Mouse (Mus musculus): ENCODE data around the gene Pls1.

Pls1 gene

DNA sequence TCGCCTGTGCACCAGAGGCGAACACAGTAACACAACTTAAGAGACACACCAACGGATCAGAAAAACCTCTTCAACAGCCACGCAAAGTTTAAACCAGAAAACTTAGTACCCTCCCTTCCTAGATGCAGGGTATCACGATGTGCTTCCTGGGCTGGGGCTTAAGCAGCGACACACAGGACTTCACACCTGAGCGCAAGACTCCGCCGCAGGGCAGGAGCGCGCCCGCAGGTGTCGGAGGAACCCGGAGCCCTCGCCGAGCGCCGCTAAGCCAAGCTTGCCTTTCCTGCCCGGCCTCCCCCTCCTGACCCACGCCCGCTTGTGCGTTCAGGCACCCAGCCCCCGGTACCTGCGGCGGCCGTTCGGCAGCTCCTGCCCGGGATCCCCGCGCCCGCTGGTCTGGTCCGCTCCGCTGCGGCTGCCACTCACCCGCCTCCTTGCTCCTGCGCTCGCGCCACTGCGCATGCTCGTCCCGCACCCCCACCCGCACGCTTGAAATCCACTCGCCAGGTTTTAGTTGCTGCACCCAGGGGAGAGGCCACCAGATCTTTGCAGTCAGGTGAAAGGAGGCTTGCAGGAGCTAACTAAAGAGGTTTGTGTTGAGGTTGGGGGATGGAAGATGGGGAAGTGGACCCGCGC is at the start of gene Pls1:
Gene Pls1 (minus strand): TSS at position 487 of the 636 bp plus-strand sequence.
- DNase-seq, result peak; percentile 89 to 93

DNA sequence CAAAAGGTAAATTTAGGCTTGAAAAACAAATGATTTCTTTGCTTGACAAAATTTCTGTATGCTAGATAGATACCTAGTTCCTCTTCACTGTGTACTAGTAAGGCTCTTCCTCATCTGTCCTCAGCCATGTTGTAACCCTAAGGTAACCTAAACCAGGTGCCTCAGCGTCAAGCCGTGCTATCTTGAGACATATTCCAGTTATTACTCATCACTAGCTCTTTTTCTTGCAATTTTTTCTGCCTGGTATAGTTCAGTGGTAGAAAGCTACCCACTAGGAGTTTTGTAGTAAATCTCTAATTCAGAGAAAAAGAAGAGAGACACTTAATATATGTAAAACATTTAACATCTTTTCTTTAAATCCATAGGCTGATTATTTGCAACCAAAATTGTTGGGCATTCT is 37.6 kb upstream of the Pls1 start:
- no peak for DNase-seq

DNA sequence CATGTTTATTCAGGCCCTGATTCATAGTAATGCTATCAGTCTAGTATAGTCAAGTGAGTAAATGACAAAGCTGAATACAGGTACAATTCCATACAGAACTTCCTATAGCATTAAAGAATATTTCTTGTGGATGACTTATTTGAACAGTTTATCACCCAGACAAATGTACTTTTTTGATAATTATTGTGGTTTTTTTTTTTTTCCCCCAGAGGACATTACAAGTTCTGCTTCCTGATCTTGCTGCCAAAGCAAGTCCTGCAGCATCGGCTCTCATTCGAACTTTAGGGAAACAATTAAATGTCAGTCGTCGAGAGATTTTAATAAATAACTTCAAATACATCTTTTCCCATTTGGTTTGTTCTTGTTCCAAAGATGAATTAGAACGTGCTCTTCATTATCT is 33.1 kb upstream of the Pls1 start:
- DNase-seq, result no peak

DNA sequence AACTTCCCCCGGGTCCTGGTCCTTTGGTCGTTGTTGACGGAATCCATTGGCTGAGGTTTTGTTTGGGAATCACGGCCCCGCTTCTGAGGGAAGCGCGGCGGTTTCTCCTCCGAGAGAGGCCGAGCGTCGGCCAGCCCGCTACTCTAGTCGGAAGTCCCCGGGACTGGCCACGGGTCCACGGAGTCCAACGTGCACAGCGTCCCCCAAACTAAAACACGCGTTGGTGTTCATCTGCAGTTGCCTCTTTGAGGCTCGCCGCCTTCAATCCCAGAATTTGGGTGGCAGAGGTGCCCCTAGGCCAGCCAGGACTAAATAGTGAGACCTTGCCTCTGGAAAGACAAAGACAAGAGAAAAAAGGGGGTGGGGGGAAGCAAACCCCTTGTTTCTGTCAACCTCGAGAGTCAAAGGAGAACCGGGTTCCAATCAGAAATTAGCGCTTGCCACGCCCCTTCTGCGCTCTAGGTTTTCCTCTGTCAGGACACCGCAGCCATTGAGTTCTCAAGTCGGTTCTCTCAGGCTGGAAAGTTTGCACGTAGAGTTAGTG is 13.0 kb upstream of the Pls1 start:
- DNase-seq, result peak; percentile 57 to 63

DNA sequence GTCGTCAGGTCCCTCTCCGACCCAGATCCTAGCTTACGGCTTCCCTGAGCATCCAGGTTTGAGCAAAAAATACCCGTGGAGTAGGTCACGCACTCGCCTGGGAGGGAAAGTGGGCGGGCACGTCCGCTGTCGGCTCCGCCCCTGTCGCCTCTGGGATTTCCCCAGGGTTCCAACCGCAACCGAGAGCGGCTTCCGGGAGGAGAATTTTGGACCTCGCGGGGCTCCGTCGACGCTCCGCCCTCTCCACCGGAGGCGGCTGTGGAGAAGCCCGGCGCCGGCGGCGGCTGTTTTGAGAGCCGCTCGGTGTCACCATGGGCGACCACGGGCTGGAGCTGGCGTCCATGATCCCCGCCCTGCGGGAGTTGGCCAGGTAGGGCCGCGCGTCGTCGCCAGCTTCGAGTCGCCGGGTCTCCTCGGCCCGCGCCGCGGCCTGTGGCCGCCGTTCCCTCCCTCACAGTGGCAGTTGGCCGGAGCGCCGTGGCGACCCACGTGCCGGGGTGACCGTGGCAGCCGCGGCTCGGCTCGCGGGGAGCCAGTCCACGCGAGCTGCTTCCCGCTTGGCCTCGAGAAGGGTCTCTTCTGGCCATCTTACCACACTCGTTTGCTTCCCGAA is 12.4 kb upstream of the Pls1 start, which contains the start of gene Atr:
Gene Atr (plus strand): TSS at position 184 of the 613 bp plus-strand sequence.
- DNase-seq, result peak; percentile 96 to 97

DNA sequence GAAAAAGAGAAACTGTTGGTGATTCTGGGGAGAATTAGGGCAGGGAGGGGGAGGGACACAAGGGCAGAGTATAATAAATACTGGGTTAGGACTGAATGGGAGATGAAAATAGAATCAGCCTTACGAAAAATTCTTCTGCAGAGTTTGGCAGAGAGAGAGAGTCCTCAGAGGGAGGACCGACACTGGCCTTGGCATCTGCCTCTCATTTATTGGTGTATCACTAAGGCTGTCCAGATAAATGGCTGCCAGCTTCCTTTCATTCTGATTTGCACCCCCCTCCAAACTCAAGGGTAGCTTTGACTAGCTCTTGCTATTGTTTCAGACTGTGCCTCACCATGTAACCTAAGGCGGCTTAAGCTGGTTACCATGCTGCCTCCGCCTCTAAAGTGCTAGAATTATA is 10.9 kb upstream of the Pls1 start:
- no peak for DNase-seq

DNA sequence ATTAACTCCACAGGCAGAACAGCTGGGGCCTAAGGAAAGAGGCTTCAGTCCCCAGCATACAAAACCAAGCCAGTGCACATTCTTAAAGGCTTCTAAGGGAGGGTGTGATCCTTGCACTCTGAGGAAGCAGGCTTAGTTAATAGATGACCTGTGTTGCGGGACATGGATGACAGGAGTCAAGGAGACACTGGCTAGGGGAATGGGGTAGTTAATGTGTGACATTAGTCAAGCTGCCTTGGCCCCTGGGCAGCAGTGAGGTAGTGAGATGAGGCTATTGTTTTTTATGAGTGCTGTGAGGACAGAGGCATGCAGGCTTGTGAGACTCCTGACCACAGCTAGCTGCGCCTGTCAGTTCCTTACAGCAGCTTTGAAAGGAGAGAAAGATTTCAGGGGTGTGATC is 9.8 kb upstream of the Pls1 start:
- peak; percentile 34 to 59 for DNase-seq

DNA sequence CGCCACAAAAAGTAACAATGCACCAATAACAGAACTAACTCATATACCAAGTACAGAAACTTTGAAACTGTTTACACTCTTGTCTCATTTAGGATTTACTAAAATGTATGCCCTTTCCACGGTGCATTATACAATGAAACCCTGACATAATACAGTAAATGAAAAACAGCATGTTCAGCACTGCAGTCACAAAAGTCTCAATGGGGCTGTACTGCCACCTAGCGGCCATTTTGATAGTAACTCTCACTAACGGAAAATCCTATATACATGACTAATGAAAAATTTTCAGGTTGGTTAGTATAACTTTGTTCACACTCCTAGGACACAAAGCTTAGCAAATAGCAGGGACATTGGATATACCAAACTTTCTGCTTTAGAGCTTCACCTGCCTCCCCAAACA is 7.8 kb upstream of the Pls1 start:
- peak; percentile 85 to 86 for DNase-seq

DNA sequence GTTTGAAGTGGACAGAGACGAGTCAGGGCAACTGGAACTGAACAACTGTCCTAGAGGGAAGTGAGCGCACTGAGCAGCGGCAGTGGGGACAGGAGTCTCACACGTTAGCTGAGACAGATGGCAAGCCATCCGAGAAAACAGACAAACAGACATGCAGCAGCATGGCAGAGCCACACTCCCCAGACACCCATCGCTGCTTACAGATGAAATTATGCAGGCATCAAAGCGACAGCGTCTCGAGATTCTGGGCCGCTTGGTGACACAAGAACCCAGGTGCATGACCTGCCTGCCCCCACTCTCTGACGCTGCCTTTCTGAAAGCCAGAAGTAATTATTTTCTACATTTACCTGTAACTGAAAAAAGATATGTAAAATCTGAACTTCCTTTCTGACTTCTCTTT is 6.6 kb upstream of the Pls1 start:
- peak in 1 of 2 experiments; percentile 18 for DNase-seq

DNA sequence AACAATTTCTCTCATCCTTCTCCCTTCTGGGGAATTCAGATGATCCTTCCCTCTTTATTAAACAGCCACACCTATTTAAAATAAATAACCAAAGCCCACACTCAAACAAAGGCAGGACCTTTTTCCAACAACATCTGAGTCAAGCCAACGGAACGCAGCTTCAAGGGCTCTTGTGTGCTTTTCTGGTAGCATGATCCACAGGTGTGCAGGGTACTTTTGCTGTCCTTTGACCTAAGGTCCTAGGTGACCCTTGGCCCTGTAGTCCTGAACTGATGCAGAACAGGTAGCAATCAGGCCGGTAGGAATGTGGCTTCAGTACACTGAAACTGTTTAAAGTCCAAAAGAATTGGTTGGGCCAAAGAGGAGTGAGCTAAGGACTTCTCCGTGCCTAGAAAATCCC is 600 bp upstream of the Pls1 start:
- no peak for DNase-seq

DNA sequence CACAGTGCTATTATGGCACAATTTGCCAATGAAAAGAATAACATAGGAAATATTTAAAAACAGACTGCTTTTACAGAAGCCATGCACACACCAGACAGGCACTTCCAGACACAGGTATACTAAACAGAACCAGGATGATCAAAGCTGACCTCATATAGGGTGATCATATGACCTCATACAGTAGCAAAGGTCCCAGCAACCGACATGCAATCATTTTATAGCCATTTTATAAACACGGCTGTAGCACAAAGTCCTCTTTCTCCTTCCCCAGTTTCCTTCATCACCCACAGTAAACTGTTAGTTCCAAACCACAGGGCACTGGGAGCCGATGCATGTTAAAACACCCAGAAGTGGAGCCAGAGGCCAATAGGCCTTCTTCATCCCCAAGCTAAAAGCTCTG is 5.7 kb downstream of the Pls1 start:
- DNase-seq, result no peak

DNA sequence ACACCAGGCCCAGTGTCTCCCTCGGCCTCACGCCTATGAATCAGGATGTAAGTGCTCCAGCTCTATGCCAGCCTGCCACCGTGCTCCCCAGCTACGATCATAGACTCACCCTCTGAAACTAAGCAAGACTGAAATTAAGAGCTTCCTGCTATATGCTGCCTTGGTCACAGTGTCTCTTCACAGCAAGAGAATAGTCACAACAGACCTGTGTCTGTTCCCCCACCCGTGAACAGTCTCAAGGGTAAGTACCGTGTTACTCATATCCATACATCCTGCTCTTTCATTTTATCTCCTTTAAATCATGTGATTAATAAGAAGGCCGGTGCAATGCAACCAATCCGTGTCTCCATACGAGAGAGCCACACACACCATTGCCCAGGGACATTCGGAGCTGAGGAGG is 9.4 kb downstream of the Pls1 start:
- DNase-seq, result no peak

DNA sequence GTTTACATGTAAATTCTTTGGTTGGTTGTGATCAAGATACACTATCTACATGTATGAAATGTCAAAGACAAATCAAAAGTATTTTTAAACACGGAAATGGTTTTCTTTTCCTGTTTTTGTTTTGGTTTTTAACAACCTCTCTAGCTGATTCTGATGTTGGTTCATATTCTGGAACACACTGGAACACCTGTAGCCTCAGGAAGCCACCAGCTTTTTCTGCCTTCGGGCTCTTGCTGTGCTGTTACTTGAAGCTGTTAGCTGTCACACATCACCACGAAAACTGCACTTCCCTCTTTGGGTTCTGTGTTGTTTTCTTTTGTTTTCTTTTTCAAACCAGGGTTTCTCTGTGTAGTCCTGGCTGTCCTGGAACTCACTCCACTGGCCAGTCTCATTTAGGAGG is 10.3 kb downstream of the Pls1 start:
- no peak for DNase-seq

DNA sequence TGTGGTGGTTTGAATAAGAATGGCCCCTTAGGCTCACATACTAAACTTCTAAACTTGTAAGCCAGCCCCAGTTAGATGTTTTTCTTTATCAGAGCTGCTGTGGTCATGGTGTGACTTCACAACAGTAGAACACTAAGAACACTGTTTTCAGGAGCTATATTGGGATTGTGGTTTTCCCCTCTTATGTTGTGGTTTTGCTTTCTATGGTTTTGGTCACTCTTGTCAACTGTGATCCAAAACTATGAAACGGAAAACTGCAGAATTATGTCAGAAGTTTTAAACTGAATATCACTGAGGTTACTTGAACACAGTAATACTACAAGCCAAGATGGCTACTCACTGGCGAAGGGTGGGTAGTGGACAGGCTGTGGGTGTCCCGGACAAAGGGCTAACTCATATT is 12.4 kb downstream of the Pls1 start:
- DNase-seq, result no peak

DNA sequence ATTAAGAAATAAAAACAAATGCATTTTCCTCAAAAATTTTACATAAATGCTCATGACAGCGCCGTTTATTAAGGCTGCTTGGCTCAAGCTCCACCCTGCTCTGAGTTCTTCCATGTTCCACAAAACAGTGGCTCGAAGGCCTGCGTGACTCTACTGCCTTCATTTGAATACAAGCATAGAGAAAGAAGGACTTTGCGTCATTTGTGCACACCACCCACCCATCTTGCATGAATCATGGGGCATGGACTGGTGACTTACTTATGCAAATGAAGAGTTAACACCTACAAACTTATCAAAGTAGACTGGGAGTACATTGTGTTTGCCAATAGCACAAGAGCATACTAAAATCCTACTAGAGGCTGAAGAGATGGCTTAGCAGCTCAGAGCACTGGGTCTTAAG is 17.5 kb downstream of the Pls1 start:
- DNase-seq, result no peak

DNA sequence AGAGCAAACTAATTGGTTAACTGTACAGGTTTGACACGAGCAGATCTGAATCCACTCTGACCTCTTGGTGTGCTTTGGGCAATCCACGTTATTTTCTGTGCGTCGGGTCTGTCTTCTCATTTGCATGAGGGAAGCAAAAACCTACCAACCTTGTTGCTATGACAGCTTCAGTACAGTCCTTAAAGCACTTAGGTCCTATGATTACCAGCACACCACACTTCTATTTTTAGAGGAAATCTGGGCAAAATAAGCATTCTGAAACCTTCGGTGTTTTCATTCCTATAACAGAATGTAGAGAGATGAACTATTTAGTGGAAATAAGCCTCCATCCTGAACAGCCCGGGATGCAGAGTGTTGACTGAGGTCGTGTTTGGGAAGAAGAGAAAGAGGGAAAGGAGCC is 22.6 kb downstream of the Pls1 start:
- no peak for DNase-seq

DNA sequence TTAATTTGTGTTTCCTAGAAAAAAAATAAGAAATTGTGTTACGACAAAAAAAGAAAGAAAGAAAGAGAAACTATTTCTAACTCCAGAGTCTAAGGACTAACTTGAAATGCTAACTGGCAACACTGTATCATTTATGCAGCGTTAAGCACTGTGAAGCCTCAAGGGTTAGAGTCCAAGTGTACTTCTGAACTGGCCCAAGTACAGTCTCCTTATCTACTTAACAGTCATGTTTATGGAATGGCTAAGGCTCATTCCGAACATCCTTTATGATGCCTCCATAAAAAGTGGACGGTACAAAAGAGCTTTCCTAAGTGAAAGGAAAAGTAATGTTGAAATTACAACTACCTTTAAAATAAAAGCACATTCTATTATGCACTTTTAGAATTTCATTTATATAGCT is 29.4 kb downstream of the Pls1 start:
- no peak for DNase-seq

DNA sequence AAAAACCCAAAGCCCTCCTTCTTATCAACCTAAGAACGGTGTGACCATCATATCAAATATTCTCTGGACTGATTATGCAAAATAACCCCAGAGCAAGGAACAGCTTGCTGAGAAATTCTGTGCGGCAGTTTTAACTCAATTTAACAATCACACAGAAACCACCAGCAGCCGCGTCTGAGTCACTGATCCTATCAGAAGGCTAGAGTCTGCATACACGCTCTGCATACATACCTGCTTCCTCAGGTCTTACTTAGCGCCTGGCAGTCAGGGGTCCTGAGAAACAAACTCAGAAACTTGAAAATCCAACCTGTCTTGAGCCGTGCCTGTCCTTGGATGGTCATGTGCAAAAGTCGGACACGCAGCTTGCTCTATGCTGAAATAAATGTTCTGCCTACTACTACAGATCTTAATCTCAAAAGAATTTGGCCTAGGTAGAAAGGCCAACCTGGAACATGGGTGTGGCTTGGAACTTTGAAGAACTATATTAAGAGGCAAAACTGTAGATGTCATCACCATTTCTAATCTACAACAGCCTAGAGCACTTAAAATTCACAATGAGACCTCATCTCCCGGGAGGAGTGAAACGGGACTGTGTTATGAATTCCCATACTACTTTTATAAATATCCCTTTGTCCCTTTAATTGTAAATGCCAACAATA is 30.0 kb downstream of the Pls1 start:
- no peak for DNase-seq

DNA sequence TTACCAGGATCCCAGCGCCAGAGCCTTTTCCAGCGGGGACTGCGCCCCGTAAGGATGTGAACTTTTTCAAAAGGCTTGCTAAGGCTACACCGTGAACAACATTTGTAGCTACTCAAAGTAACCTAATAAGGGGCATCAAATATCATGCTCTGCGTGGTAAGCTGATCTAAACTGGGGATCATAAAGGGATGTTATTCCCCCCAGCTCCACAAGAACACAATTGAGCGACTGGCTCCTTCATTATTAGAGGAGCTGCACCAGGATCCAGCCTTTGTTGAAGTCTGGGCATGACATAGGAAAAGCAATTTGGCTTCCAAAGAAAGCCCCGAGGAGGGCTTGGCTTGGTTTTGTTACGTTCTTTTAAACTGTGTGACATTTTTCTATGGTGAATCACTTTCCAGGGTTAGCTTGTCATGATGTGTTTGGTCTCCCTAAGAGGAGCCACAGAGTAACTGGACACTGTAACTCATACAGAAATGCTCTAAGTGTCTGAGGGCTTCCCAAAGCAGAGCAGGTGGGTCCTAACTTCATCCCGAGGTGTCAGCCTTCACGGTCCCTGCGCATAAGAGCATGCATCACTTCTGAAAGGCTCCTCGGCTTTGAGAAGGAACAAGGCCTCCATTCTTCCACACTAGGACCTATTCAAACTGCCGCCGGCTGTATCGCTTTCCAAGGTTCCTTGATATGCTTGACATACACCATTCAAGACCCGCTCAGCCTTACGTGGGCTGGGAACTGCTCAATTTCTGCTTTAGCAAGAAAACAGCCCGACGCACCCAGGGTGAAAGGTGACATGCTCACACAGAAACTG is 31.2 kb downstream of the Pls1 start:
- DNase-seq, result peak; percentile 21

DNA sequence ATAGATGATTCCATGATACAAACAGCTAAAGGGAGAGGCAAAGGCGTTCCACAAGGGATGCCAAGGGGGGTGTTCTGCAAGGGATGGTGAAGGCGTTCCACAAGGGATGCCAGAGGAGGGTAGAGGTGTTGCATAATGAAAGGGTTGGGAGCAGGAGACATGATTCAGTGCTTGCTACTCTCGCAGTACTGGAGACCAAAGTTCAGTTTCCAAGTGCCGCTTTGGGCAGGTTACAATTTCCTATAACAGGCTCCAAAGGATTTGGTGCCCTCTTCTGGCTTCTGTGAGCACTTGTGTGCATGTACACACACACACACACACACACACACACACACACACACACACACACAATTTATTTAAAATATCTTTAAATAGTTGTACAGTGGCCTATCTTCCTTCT is 33.3 kb downstream of the Pls1 start:
- no peak for DNase-seq

DNA sequence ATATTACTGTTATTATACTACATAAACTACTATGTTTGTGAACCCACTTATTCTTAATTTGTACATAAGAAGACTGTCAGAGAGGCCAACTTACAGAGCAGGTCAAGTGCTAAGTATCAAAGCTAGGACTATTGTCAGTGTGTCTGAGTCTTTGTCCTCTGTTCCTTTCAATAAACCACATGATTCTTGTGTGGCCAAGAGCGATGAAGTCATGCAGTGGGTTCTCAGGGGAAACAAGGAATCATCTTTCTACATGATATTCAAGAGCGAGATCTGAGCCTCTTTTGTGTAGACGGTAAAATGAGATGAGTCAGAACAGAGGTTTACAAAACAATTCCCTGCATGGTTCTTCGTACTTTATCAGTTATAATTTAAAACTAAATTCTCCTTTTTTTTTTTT is 35.5 kb downstream of the Pls1 start:
- DNase-seq, result no peak

DNA sequence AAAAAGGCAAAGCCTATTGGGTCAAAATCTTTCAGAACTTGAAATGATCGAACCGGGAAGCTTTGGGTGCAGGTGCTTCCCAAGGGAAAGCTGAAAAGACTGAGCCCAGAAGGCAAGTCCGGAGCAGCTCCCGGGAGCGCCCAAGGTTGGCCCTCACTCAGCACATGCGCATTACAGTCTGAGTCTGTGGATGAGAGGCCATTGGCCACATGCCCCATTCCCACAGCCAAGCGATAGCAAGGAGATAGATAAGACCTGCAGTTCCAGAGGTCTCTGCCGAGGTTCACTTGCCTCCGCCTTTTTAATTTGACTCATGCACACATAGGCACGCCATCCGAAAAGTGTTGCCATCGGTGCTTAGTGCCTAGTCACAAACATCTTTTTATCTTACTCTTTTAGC is 39.7 kb downstream of the Pls1 start:
- DNase-seq, result no peak

DNA sequence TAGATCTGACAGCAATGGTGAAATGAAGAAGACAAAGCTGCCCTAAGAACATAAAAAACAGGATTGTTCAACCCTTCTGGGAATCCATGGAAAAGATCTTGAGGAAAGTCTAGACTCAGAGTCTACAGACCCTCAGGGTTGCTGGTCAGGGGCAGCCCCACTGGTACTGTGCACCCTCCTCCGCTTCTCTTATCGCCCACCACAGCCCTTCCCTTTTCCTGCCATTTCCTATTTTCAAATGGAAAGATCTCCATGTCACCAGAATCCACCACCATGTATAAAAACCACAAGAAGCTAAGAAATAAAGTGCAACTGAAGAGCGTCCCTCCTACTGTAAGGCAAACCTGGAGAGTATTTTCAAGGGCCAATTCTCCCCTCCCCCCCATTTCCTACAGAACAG is 41.3 kb downstream of the Pls1 start:
- DNase-seq, result no peak
